Mouse (Mus musculus) limb, embryonic 11.5 days (tissue): ENCODE measurements at regions not wholly inside any gene's neighbourhood (a gene's known extent, or its start where the extent isn't known, plus 50 kb on each side); places are given as distances from the start of the nearest gene placed in this dataset.
"Not testable (repeated sequence)": the region's sequence is repeated elsewhere in the genome, so short reads cannot be mapped to it uniquely, and the experiment has no call there.

Experiments used
- ATAC-seq: fragments of 200-750 bp; cut with Nextera tagmentation; 2 replicates; pipeline ENCODE4 v1.8.0; 2017; ENCODE audit warnings: low read depth; ENCODE audit not compliant: insufficient number of reproducible peaks, low FRiP score, low TSS enrichment
- DNase-seq: peaks from one replicate; pipeline ENCODE4 v3.0.0-alpha.2; 2015; ENCODE audit warnings: low spot score
- H3K27ac ChIP-seq: fragments of 300-500 bp; sonication (generic); replicated peaks from 2 replicates; pipeline ENCODE4 v1.5.1; 2014; ENCODE audit warnings: low read depth, mild to moderate bottlenecking, low read length
- H3K27me3 ChIP-seq: fragments of 300-500 bp; sonication (generic); 2 replicates; pipeline ENCODE4 v1.6.1; 2014; ENCODE audit warnings: mild to moderate bottlenecking, low read length, mixed read lengths; ENCODE audit not compliant: control insufficient read depth, insufficient read depth
- H3K36me3 ChIP-seq: fragments of 300-500 bp; sonication (generic); 2 replicates; pipeline ENCODE4 v1.6.1; 2014; ENCODE audit warnings: mild to moderate bottlenecking, low read length, moderate library complexity, mixed read lengths; ENCODE audit not compliant: control insufficient read depth, insufficient read depth
- H3K4me1 ChIP-seq: fragments of 300-500 bp; sonication (generic); 2 replicates; pipeline ENCODE4 v1.6.1; 2014; ENCODE audit warnings: low read length, mixed read lengths; ENCODE audit not compliant: control insufficient read depth, insufficient read depth
- H3K4me2 ChIP-seq: fragments of 300-500 bp; sonication (generic); 2 replicates; pipeline ENCODE4 v1.6.1; 2014; ENCODE audit warnings: low read depth, mild to moderate bottlenecking, moderate library complexity; ENCODE audit not compliant: severe bottlenecking
- H3K4me3 ChIP-seq: fragments of 300-500 bp; sonication (generic); 2 replicates; pipeline ENCODE4 v1.5.1; 2014; ENCODE audit warnings: low read depth, low read length
- H3K9ac ChIP-seq: fragments of 300-500 bp; sonication (generic); 2 replicates; pipeline ENCODE4 v1.6.1; 2014; ENCODE audit warnings: mild to moderate bottlenecking, low read length
- H3K9me3 ChIP-seq: fragments of 300-500 bp; sonication (generic); 2 replicates; pipeline ENCODE4 v1.6.1; 2016; ENCODE audit warnings: low read length; ENCODE audit not compliant: control insufficient read depth
- WGBS: fragments of 180-500 bp; shearing (Covaris S2); extraction: QIAGEN DNeasy Blood & Tissue Kit; methylation state at CpG from one replicate; pipeline ENCODE4 v1.1.7; 2014; 5-methylcytosine and 5-hydroxymethylcytosine counted together

DNA sequence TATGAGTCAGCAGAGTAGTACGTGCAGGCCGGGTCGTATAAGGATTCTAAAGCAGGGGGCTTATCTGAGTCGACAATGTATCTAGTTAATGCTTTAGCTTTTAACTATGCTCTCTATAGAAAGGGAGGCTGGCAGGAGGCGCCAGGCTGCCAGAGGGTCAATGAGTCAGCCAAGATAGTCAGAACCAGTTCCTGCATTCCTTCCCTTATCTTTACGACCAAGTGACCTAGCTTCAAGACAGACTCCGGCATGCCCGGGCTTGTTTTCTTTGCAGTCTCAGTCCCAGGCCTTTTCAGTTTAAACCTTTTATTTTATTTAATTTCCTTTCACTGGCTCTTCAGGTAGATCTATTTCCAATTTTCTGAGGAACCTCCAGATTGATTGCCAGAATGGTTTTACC is 374.0 kb upstream of the Nrxn1 start:
- Histone ChIP-seq H3K9me3 (no peaks in the 10 kb centered on the region), H3K27me3 (no peaks in the 10 kb centered on the region), H3K27ac (no peak overlapping the region), H3K4me3 (no peak overlapping the region), H3K4me1 (no peaks in the 10 kb centered on the region), H3K9ac (no peak overlapping the region), H3K36me3 (no peaks in the 10 kb centered on the region), H3K4me2 (no peak overlapping the region)
- 78% methylated on average over 8 of the region's 8 CpGs for WGBS
- no peak for DNase-seq
- no peak for ATAC-seq

DNA sequence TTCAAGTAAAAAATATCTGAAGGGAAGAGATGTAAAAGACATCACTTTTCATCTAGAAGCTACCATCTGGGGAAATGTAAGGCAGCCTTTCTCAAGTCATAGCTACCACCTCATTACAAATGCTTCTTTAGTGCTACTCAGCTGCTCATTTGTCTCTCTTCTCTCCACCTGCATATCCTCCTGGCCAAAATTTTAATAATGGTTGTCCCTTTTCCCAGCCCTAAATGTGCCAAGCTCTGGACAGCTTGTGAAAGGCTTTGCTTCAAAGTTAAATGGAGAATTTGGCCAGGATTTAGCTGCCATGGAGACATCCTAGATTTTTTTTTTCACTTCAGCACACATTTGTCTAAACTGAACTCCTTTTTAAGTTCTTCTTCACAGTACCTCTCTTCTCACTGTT is 358.8 kb upstream of the Nrxn1 start:
- Histone ChIP-seq H3K27ac (no peak overlapping the region), H3K9me3 (no peaks in the 10 kb centered on the region), H3K9ac (no peak overlapping the region), H3K36me3 (no peaks in the 10 kb centered on the region), H3K4me3 (no peak overlapping the region), H3K4me1 (no peaks in the 10 kb centered on the region), H3K4me2 (no peak overlapping the region), H3K27me3 (no peaks in the 10 kb centered on the region)
- ATAC-seq (no peak), DNase-seq (no peak)

DNA sequence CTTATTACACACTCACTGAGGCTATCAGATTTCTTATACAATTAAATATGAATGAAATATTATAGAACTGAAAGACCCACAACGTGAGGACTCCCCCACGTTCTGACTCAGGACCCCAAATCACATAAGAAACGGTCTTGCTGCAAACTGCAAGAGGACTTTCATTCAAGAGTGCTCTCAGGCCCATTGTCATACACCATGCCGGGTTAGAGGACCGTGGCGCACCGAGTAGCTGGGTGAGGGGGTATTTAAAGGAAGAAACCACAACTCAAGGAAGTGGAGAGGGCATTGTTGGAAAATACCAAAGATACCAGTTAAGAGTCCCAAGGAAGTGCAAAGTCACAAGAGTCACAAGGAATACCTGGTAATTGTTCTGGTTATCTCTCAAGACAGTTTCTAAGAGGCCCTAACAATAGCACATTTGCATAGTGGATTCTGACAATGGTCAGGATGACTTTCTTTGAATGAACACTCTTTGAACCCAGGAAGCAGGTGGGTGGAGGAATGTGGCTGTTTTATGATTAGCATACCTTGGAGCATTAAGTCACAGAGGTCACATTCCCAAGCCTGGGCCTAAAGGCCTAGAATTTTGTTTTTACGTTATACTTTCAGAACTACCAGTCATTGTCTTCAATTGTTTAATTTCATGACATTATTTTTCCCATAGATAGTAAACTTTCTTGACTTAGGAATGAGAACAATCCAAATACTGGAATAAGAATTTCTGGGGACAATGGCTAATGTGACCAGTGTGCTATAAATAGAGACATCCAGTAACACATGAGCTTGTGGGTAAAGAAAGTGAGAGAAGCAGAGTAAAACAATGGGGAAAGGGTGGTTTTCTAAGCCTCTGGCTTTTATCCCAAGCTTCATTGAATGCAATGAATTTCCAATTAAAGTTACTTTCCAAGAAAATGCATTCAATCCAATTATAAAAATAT is 339.2 kb upstream of the Nrxn1 start:
- 90% methylated on average over 8 of the region's 8 CpGs for WGBS
- not testable (repeated sequence) for H3K9me3 ChIP-seq, H3K4me1 ChIP-seq, H3K36me3 ChIP-seq, DNase-seq, H3K9ac ChIP-seq, H3K4me2 ChIP-seq, H3K27me3 ChIP-seq, H3K27ac ChIP-seq, ATAC-seq, H3K4me3 ChIP-seq

DNA sequence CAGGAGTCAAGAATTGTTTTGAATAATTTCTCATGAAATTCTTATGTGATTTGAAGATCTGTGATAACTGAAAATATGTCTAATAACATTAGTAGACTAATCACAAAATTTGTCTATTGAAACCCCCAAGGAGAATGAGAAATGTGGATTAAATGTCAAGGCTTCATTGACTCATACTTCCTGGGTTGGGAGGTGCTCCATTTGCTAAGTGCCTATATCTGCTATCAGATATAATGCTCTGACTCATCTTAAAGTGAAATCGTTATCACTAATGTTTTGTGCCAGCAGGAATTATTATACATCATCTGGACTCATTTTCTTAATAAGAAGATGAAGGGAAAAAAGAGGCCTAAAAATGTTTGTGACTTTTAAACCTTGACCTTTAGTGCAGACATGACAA is 337.5 kb upstream of the Nrxn1 start:
- no peak overlapping the region for H3K4me2 ChIP-seq
- no peaks in the 10 kb centered on the region for H3K36me3 ChIP-seq
- no peaks in the 10 kb centered on the region for H3K9me3 ChIP-seq
- H3K4me1 ChIP-seq, result no peaks in the 10 kb centered on the region
- no peak overlapping the region for H3K27ac ChIP-seq
- ATAC-seq, result no peak
- H3K27me3 ChIP-seq, result no peaks in the 10 kb centered on the region
- DNase-seq, result no peak
- no peak overlapping the region for H3K4me3 ChIP-seq
- WGBS, result 89% methylated on average over 1 of the region's 1 CpGs
- H3K9ac ChIP-seq, result no peak overlapping the region

DNA sequence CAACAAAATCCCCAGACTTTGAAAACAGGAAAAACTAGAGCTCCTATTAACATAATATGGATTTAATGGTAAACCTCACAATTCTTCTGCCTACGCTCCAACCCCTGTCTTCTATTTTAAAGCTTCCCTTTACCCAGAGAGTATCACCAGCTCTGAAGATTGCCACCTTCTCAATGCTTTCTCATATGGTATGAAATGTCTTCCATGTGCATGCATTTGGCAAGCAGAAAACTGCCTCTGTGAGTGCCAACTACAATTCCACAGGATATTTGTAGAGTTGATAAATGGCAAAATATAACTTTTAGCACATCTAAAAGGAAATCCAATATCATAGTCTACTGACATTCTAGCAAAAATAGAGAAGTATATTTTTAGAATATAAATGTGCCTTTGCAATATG is 332.2 kb upstream of the Nrxn1 start:
- H3K4me1 ChIP-seq, result no peaks in the 10 kb centered on the region
- no peaks in the 10 kb centered on the region for H3K9me3 ChIP-seq
- no peaks in the 10 kb centered on the region for H3K27me3 ChIP-seq
- no peak overlapping the region for H3K4me3 ChIP-seq
- no peak overlapping the region for H3K4me2 ChIP-seq
- H3K36me3 ChIP-seq, result no peaks in the 10 kb centered on the region
- ATAC-seq, result no peak
- no peak for DNase-seq
- H3K9ac ChIP-seq, result no peak overlapping the region
- WGBS, result 95% methylated on average over 1 of the region's 1 CpGs
- H3K27ac ChIP-seq, result no peak overlapping the region

DNA sequence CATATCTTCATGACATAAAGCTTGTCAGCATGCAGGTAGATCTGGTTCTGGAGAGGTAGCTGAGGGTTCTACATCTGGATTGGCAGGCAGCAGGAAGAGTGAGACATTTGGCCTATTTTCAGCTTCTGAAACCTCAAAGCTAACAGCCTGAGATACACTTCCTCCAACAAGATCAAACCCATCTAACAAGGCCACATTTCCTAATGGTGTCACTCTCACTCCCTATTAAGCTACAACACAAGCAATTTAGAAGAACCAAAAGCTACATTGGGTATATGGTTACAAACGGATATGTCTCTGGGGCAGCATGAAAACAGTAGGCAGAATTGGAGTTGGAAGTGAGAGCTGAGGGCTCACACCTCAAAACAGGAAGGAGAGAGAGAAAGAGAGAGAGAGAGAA is 325.7 kb upstream of the Nrxn1 start:
- Histone ChIP-seq H3K9me3 (no peaks in the 10 kb centered on the region), H3K36me3 (no peaks in the 10 kb centered on the region), H3K4me3 (no peak overlapping the region), H3K27me3 (no peaks in the 10 kb centered on the region), H3K4me1 (no peaks in the 10 kb centered on the region), H3K9ac (no peak overlapping the region), H3K27ac (no peak overlapping the region), H3K4me2 (no peak overlapping the region)
- DNase-seq (no peak), ATAC-seq (no peak)
- 66% methylated on average over 1 of the region's 1 CpGs for WGBS

DNA sequence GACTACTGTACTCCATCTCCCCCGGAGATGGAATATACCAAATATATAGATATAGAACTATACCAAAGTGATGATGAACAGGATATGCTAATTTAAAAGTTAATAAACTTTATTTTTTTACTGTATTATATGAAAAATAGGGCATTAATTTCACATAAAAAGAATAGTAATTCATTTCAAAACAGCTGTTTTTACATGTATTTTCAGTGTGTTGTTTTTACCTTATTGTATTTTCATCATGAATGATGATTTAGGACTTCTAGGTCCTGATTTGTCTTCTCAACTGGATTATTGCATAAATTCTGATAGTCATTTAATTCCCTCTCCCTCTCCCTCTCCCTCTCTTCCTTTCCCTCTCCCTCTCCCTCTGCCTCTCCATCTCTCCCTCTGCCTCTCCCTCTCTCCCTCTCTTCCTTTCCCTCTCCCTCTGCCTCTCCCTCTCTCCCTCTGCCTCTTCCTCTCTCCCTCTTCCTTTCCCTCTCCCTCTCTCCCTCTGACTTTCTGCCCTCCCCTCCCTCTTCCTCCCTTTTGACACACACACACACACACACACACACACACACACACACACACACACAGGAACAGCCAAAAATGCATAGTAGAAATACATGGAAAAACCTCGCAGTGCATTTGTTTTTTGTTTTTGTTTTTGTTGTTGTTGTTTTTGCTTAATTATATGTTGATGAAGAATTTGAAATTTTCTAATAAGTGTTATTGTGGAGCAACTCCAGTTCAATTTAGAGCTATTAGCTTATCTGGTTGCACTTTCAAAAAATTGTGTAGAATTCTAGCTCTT is 298.3 kb upstream of the Nrxn1 start:
- Histone ChIP-seq H3K36me3 (no peaks in the 10 kb centered on the region), H3K4me3 (no peak overlapping the region), H3K9me3 (no peaks in the 10 kb centered on the region), H3K9ac (no peak overlapping the region), H3K4me2 (no peak overlapping the region), H3K27me3 (no peaks in the 10 kb centered on the region), H3K4me1 (no peaks in the 10 kb centered on the region), H3K27ac (no peak overlapping the region)
- WGBS, result 93% methylated on average over 2 of the region's 2 CpGs
- no peak for DNase-seq
- ATAC-seq, result no peak

DNA sequence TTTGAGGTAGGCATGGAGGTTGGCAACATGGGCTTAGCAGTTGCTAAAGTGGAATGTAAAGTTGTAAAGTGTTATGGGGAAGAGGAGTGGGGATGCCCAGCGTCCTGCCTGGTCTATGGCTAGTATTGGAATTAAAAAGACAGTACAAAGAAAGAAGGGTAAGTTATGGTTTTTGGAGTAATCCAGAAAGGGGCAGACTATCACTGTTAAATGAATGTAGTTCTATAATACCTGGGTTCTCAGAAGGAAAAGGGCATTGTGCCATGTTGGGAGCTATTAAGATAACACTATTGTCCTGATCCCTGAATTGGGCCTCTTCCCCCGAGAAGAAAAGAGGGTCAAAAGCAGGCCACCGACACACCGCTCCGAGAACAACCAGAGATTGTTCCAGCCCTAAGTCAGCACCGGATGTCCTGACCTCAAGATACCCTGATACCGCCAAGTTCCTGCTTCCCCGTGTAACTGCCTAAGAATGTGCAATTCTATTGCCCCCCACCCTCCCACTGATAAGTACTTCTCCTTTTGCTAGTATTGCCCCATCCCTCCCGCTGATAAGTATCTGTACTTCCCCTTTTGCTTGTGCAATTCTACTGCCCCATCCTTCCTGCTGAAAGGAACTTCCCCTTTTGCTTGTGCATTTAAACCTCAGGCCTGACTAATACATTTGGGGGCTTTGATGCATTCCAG is 297.2 kb upstream of the Nrxn1 start:
- 87% methylated on average over 9 of the region's 9 CpGs for whole genome bisulfite sequencing
- H3K27me3 ChIP-seq, H3K36me3 ChIP-seq, H3K9ac ChIP-seq, H3K4me3 ChIP-seq, H3K4me1 ChIP-seq, DNase-seq, H3K9me3 ChIP-seq, ATAC-seq, H3K27ac ChIP-seq, H3K4me2 ChIP-seq: not testable (repeated sequence)
